Mouse (Mus musculus) spleen, adult 2 months (tissue): Measurements from ENCODE around the gene Tspan33.

Experiments
- CTCF ChIP-seq: fragments of 200-500 bp; IDR thresholded peaks from 2 replicates; pipeline ENCODE4 v1.5.1; 2011; ENCODE audit warnings: mild to moderate bottlenecking, inconsistent platforms; ENCODE audit not compliant: insufficient read depth, insufficient read length, insufficient replicate concordance; ENCODE audit errors: extremely low read depth
- POLR2A ChIP-seq: fragments of 200-500 bp; IDR thresholded peaks from 2 replicates; pipeline ENCODE4 v1.6.1; 2011; ENCODE audit warnings: low read depth, low read length, inconsistent platforms

DNA sequence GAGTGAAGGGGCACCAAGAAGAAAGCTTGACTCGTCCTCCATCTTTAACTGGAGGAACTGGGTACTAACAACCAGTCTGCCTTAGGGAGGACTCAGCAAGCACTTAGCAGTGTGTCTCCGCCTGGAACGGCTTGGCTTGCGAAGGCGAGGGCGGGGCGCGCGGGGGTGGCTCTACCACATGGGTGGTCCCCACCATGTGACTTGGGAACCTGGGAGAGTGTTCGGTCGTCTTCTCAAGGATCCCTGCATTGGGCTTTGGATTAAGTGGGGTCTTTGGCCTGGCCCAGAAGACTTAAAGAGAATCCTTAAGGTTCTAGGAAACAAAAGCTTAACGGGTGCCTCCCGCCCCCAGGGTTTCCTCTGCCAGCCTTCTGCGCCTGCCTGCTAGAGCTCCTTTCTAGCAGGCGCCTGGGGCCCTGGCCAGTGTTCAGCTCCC lies 24.9 kb downstream of the Tspan33 start:
- no peak for TF ChIP-seq POLR2A
- no peak for TF ChIP-seq CTCF
